Mouse (Mus musculus) large intestine, adult 2 months (tissue): ENCODE results near the gene Gm8122. TPM values are rescaled to one million over a fixed set of nuclear protein-coding genes. Genes with fewer than 3 reads are reported as not detected.
"Not testable (repeated sequence)": the region's sequence is repeated elsewhere in the genome, so short reads cannot be mapped to it uniquely, and the experiment has no call there.

ENCODE experiments used
- DNase-seq: peaks from one replicate; pipeline ENCODE4 v3.0.0-alpha.2; 2012; ENCODE audit warnings: low read depth, low spot score
- WGBS: fragments of 180-500 bp; shearing (Covaris S2); methylation state at CpG from one replicate; pipeline ENCODE4 v1.1.7; 2018; 5-methylcytosine and 5-hydroxymethylcytosine counted together
- polyA plus RNA-seq: library from polyadenylated mRNA; depleted of rRNA; stranded (reverse); fragments of >200 nt; gene quantifications from 2 replicates; pipeline ENCODE4 v1.2.3, GENCODE M21; 2012; rRNA removed

The Gm8122 gene
- polyA plus RNA-seq = not detected in 2 replicates

- not testable (repeated sequence) for DNase-seq
- WGBS = 91% methylated on average over 4 of the region's 4 CpGs
Measured at GRCm38 (mm10) chr14:43235204-43235603, at the start of gene Gm8122. Gene Gm8122 (minus strand): TSS chr14:43235304.

GRCm38 (mm10) chr14:43278681-43279080, 43.6 kb upstream of the Gm8122 start:
- WGBS = 90% methylated on average over 3 of the region's 3 CpGs
- DNase-seq = not testable (repeated sequence)

- WGBS = 61% methylated on average over 4 of the region's 4 CpGs
Measured at GRCm38 (mm10) chr14:43278146-43278545, 43.0 kb upstream of the Gm8122 start.

GRCm38 (mm10) chr14:43277468-43277867, 42.4 kb upstream of the Gm8122 start:
- DNase-seq = not testable (repeated sequence)
- 54% methylated on average over 2 of the region's 2 CpGs for WGBS

More at GRCm38 (mm10) chr14:43278146-43278545, 43.0 kb upstream of the Gm8122 start:
- not testable (repeated sequence) for DNase-seq

- WGBS = 67% methylated on average over 1 of the region's 1 CpGs
Measured at GRCm38 (mm10) chr14:43275752-43276151, 40.6 kb upstream of the Gm8122 start.

GRCm38 (mm10) chr14:43274986-43275511, 39.9 kb upstream of the Gm8122 start, which contains the start of gene Gm9732:
Gene Gm9732 (plus strand): TSS chr14:43275036.
- WGBS = 76% methylated on average over 8 of the region's 8 CpGs
- DNase-seq = not testable (repeated sequence)

More at GRCm38 (mm10) chr14:43275752-43276151, 40.6 kb upstream of the Gm8122 start:
- not testable (repeated sequence) for DNase-seq

GRCm38 (mm10) chr14:43273161-43273560, 38.1 kb upstream of the Gm8122 start:
- DNase-seq = not testable (repeated sequence)
- WGBS = 71% methylated on average over 1 of the region's 1 CpGs

GRCm38 (mm10) chr14:43269211-43269610, 34.1 kb upstream of the Gm8122 start:
- 83% methylated on average over 3 of the region's 3 CpGs for WGBS
- DNase-seq = not testable (repeated sequence)

- 23% methylated on average over 2 of the region's 2 CpGs for WGBS
Measured at GRCm38 (mm10) chr14:43268521-43269084, 33.5 kb upstream of the Gm8122 start.

GRCm38 (mm10) chr14:43263421-43263820, 28.3 kb upstream of the Gm8122 start:
- 92% methylated on average over 3 of the region's 3 CpGs for WGBS

More at GRCm38 (mm10) chr14:43268521-43269084, 33.5 kb upstream of the Gm8122 start:
- DNase-seq = not testable (repeated sequence)

GRCm38 (mm10) chr14:43258349-43258748, 23.2 kb upstream of the Gm8122 start, which contains the start of gene Gm8126:
Gene Gm8126 (plus strand): TSS chr14:43258649.
- DNase-seq = not testable (repeated sequence)
- WGBS = 87% methylated on average over 3 of the region's 4 CpGs

More at GRCm38 (mm10) chr14:43263421-43263820, 28.3 kb upstream of the Gm8122 start:
- not testable (repeated sequence) for DNase-seq

- 69% methylated on average over 1 of the region's 1 CpGs for WGBS
- DNase-seq = not testable (repeated sequence)
Measured at GRCm38 (mm10) chr14:43256511-43256910, 21.4 kb upstream of the Gm8122 start.

GRCm38 (mm10) chr14:43250549-43251253, 15.6 kb upstream of the Gm8122 start:
- 24% methylated on average over 5 of the region's 6 CpGs for WGBS
- not testable (repeated sequence) for DNase-seq

GRCm38 (mm10) chr14:43249611-43250170, 14.6 kb upstream of the Gm8122 start:
- 28% methylated on average over 10 of the region's 12 CpGs for WGBS

GRCm38 (mm10) chr14:43237769-43238168, 2.7 kb upstream of the Gm8122 start:
- not testable (repeated sequence) for DNase-seq

More at GRCm38 (mm10) chr14:43249611-43250170, 14.6 kb upstream of the Gm8122 start:
- not testable (repeated sequence) for DNase-seq

Other genes starting within 250 kb of the Gm8122 start
- not detected in 2 replicates for gene Gm8082, start 241.7 kb downstream of the Gm8122 start, polyA plus RNA-seq
- gene Gm10376, start 219.7 kb downstream of the Gm8122 start, polyA plus RNA-seq = not detected in 2 replicates
- not detected in 2 replicates for gene Gm8094, start 158.7 kb downstream of the Gm8122 start, polyA plus RNA-seq
- gene Gm8104, start 134.7 kb downstream of the Gm8122 start, polyA plus RNA-seq = not detected in 2 replicates
- gene Gm7233, start 55.4 kb downstream of the Gm8122 start, polyA plus RNA-seq = not detected in 2 replicates
- not detected in 2 replicates for gene Gm8126, start 23.3 kb upstream of the Gm8122 start, polyA plus RNA-seq
- not detected in 2 replicates for gene Gm9732, start 39.7 kb upstream of the Gm8122 start, polyA plus RNA-seq
- not detected in 2 replicates for gene Gm8127, start 58.5 kb upstream of the Gm8122 start, polyA plus RNA-seq
- gene 1700001F09Rik, start 112.5 kb upstream of the Gm8122 start, polyA plus RNA-seq = not detected in 2 replicates
- gene Gm8138, start 181.0 kb upstream of the Gm8122 start, polyA plus RNA-seq = not detected in 2 replicates